Mouse (Mus musculus) A20 (cell line): ENCODE measurements at regions not wholly inside any gene's neighbourhood (a gene's known extent, or its start where the extent isn't known, plus 50 kb on each side); places are given as distances from the start of the nearest gene placed in this dataset.

Experiments used
- DNase-seq: peaks from one replicate; pipeline ENCODE4 v3.0.0-alpha.2; 2011; ENCODE audit warnings: low read depth, low spot score

- no peak for DNase-seq
Observed at GRCm38 (mm10) chr15:38608207-38608870, 1183.0 kb downstream of the 4930447A16Rik start.

GRCm38 (mm10) chr15:38609522-38609921 is 1184.2 kb downstream of the 4930447A16Rik start:
- no peak for DNase-seq
